18 mouse cellular contexts compared by ENCODE assay signal in genomic region chr11:119784672-119785341, GRCm38 (mm10).
DNase-seq lines count a peak whose midpoint lies in the region; ATAC-seq and TF ChIP-seq lines count a peak whose summit lies in the region.
"Had no signal": no experiment of that assay in that cellular context is flagged by ENCODE, and none has a peak within 500 bp of the region (broad histone marks: within the 10 kb centered on the region; RNA-seq: fewer than 3 reads in every experiment).

No protein-coding gene starts in this region.

- peaks cover 34% of the 10 kb centered on the region for H3K4me1 ChIP-seq in forebrain, embryonic 16.5 days (replicated peaks; ENCODE audit: control insufficient read depth, insufficient read depth, low read length)
- H3K4me1 ChIP-seq in forebrain, embryonic 11.5 days (replicated peaks; ENCODE audit: control insufficient read depth, insufficient read depth, low read length), result no peaks in the 10 kb centered on the region
- peaks cover 28% of the 10 kb centered on the region for H3K4me1 ChIP-seq in heart, postnatal 0 days (ENCODE audit: control insufficient read depth, insufficient read depth)
- peaks cover 26% of the 10 kb centered on the region for H3K4me1 ChIP-seq in midbrain, embryonic 14.5 days (ENCODE audit: control insufficient read depth, insufficient read depth, low read length)
- H3K4me1 ChIP-seq in midbrain, embryonic 11.5 days (ENCODE audit: control insufficient read depth, insufficient read depth, low read length), result no peaks in the 10 kb centered on the region
- peaks cover 16% of the 10 kb centered on the region; the same call in 1 of the 2 replicates for H3K4me1 ChIP-seq in hindbrain, postnatal 0 days (ENCODE audit: insufficient read depth, low read length)
- H3K4me1 ChIP-seq: liver, embryonic 13.5 days had no signal

- no peaks in the 10 kb centered on the region for H3K9me3 ChIP-seq in forebrain, embryonic 16.5 days (ENCODE audit: control insufficient read depth, low read length)
- no peaks in the 10 kb centered on the region for H3K9me3 ChIP-seq in forebrain, embryonic 11.5 days (ENCODE audit: control insufficient read depth, low read length)
- H3K9me3 ChIP-seq in heart, postnatal 0 days (replicated peaks; ENCODE audit: control insufficient read depth, low read length), result no peaks in the 10 kb centered on the region
- H3K9me3 ChIP-seq in midbrain, embryonic 14.5 days (ENCODE audit: control insufficient read depth, low read length), result no peaks in the 10 kb centered on the region
- no peaks in the 10 kb centered on the region for H3K9me3 ChIP-seq in midbrain, embryonic 11.5 days (ENCODE audit: control insufficient read depth, low read length)
- no peaks in the 10 kb centered on the region for H3K9me3 ChIP-seq in hindbrain, postnatal 0 days (ENCODE audit: low read length)
- H3K9me3 ChIP-seq: liver, embryonic 13.5 days had no signal

- WGBS in forebrain, embryonic 16.5 days, result 78% methylated on average over 12 of the region's 12 CpGs
- 91% methylated on average over 12 of the region's 12 CpGs for WGBS in forebrain, embryonic 11.5 days
- WGBS in heart, postnatal 0 days, result 44% methylated on average over 12 of the region's 12 CpGs
- 89% methylated on average over 12 of the region's 12 CpGs for WGBS in midbrain, embryonic 14.5 days
- 93% methylated on average over 12 of the region's 12 CpGs for WGBS in midbrain, embryonic 11.5 days
- 69% methylated on average over 12 of the region's 12 CpGs for WGBS in hindbrain, postnatal 0 days

- H3K4me2 ChIP-seq in forebrain, embryonic 16.5 days (ENCODE audit: low read length), result no peak overlapping the region
- no peak overlapping the region for H3K4me2 ChIP-seq in forebrain, embryonic 11.5 days (ENCODE audit: low read depth, low read length, severe bottlenecking)
- H3K4me2 ChIP-seq in heart, postnatal 0 days (ENCODE audit: low read depth, low read length), result peak overlapping the region; percentile 13; the same call in 1 of the 2 replicates
- no peak overlapping the region for H3K4me2 ChIP-seq in midbrain, embryonic 14.5 days (ENCODE audit: low read length)
- no peak overlapping the region for H3K4me2 ChIP-seq in midbrain, embryonic 11.5 days
- H3K4me2 ChIP-seq in hindbrain, postnatal 0 days (ENCODE audit: low read depth, low read length), result no peak overlapping the region
- H3K4me2 ChIP-seq: liver, embryonic 13.5 days had no signal

- H3K27ac ChIP-seq in forebrain, embryonic 16.5 days (ENCODE audit: low read length), result 0 out of 2 replicates have a peak overlapping the region, but pooled peaks have one; percentile 5
- H3K27ac ChIP-seq in forebrain, embryonic 11.5 days (ENCODE audit: low read depth, low read length), result no peak overlapping the region
- H3K27ac ChIP-seq in heart, postnatal 0 days (ENCODE audit: low read depth), result peak overlapping the region; percentile 78
- 0 out of 2 replicates have a peak overlapping the region, but pooled peaks have one; percentile 32 for H3K27ac ChIP-seq in midbrain, embryonic 14.5 days (replicated peaks; ENCODE audit: low read depth, low read length)
- no peak overlapping the region for H3K27ac ChIP-seq in midbrain, embryonic 11.5 days (ENCODE audit: low read depth, low read length)
- H3K27ac ChIP-seq in hindbrain, postnatal 0 days, result 0 out of 2 replicates have a peak overlapping the region, but pooled peaks have one; percentile 45
- H3K27ac ChIP-seq: liver, embryonic 13.5 days had no signal

- no peak overlapping the region for H3K4me3 ChIP-seq in forebrain, embryonic 16.5 days (replicated peaks; ENCODE audit: low read length)
- no peak overlapping the region for H3K4me3 ChIP-seq in forebrain, embryonic 11.5 days (ENCODE audit: low read depth, low read length)
- no peak overlapping the region for H3K4me3 ChIP-seq in heart, postnatal 0 days (ENCODE audit: low read depth, low read length)
- no peak overlapping the region for H3K4me3 ChIP-seq in midbrain, embryonic 14.5 days (replicated peaks; ENCODE audit: low read depth, low read length)
- H3K4me3 ChIP-seq in midbrain, embryonic 11.5 days (ENCODE audit: low read depth, low read length), result no peak overlapping the region
- no peak overlapping the region for H3K4me3 ChIP-seq in hindbrain, postnatal 0 days (ENCODE audit: low read length)
- H3K4me3 ChIP-seq: liver, embryonic 13.5 days had no signal

- no peaks in the 10 kb centered on the region for H3K27me3 ChIP-seq in forebrain, embryonic 16.5 days (replicated peaks; ENCODE audit: control insufficient read depth, insufficient read depth, low read length)
- H3K27me3 ChIP-seq in forebrain, embryonic 11.5 days (ENCODE audit: control insufficient read depth, insufficient read depth, low read length), result no peaks in the 10 kb centered on the region
- no peaks in the 10 kb centered on the region for H3K27me3 ChIP-seq in heart, postnatal 0 days (ENCODE audit: control insufficient read depth, insufficient read depth, low read length)
- no peaks in the 10 kb centered on the region for H3K27me3 ChIP-seq in midbrain, embryonic 14.5 days (ENCODE audit: control insufficient read depth, insufficient read depth, low read length)
- no peaks in the 10 kb centered on the region for H3K27me3 ChIP-seq in midbrain, embryonic 11.5 days (ENCODE audit: control insufficient read depth, insufficient read depth, low read length)
- no peaks in the 10 kb centered on the region for H3K27me3 ChIP-seq in hindbrain, postnatal 0 days (ENCODE audit: insufficient read depth, low read length)
- H3K27me3 ChIP-seq: liver, embryonic 13.5 days had no signal

- no peak for DNase-seq in forebrain, embryonic 11.5 days (ENCODE audit: low spot score)
- DNase-seq in heart, postnatal 0 days (ENCODE audit: low spot score), result peak; percentile 28
- no peak for DNase-seq in heart, postnatal 36 days
- no peak for DNase-seq in midbrain, embryonic 14.5 days
- no peak for DNase-seq in midbrain, embryonic 11.5 days (ENCODE audit: low spot score, missing footprints)
- peak; percentile 48 for DNase-seq in hindbrain, postnatal 0 days (ENCODE audit: low spot score)
- DNase-seq: adrenal gland, postnatal 25 days; cerebellum, adult 9-10 months; gastrocnemius, postnatal 14 days; kidney, adult 18-20 months; kidney, postnatal 4 days; liver, embryonic 13.5 days; lung, adult 2 months; lung, postnatal 36 days; thymus, postnatal 14 days had no signal

- no peak overlapping the region for H3K9ac ChIP-seq in forebrain, embryonic 16.5 days (replicated peaks; ENCODE audit: low read depth, low read length)
- no peak overlapping the region for H3K9ac ChIP-seq in forebrain, embryonic 11.5 days (ENCODE audit: low read length)
- no peak overlapping the region for H3K9ac ChIP-seq in heart, postnatal 0 days (replicated peaks; ENCODE audit: low read depth, low read length)
- no peak overlapping the region for H3K9ac ChIP-seq in midbrain, embryonic 14.5 days (replicated peaks; ENCODE audit: low read length)
- H3K9ac ChIP-seq in midbrain, embryonic 11.5 days (ENCODE audit: low read length), result no peak overlapping the region
- no peak overlapping the region for H3K9ac ChIP-seq in hindbrain, postnatal 0 days (replicated peaks; ENCODE audit: low read length)
- H3K9ac ChIP-seq: liver, embryonic 13.5 days had no signal

- no peak; the same call in 1 of the 2 replicates for ATAC-seq in forebrain, embryonic 16.5 days
- ATAC-seq in forebrain, embryonic 11.5 days (replicated peaks; ENCODE audit: low FRiP score), result no peak
- ATAC-seq in heart, postnatal 0 days (ENCODE audit: insufficient read depth, low read depth), result peak; percentile 73
- no peak for ATAC-seq in midbrain, embryonic 14.5 days (ENCODE audit: low FRiP score, low TSS enrichment)
- ATAC-seq in midbrain, embryonic 11.5 days (ENCODE audit: low FRiP score), result no peak
- peak; percentile 79 for ATAC-seq in hindbrain, postnatal 0 days
- ATAC-seq: CD4-positive, CD25-positive, alpha-beta regulatory T cell, adult 4 months; inflammation-experienced regulatory T-cells, adult 6 months had no signal

- no peak for TF ChIP-seq EP300 in heart, postnatal 0 days (IDR thresholded peaks at IDR 0.05; ENCODE audit: low read depth)

- intact Hi-C loops in heart, postnatal 36 days (cut with DNase I), result loop anchor here (5.0 kb wide), 1 partner anchor 283 kb away; no protein-coding TSS in a partner anchor

- TF ChIP-seq CTCF in heart, postnatal 0 days (IDR thresholded peaks at IDR 0.05; ENCODE audit: low read depth), result no peak
- no peak for TF ChIP-seq CTCF in hindbrain, postnatal 0 days (IDR thresholded peaks at IDR 0.05; ENCODE audit: low read depth)

- H3K36me3 ChIP-seq in forebrain, embryonic 16.5 days (ENCODE audit: control insufficient read depth, insufficient read depth), result no peaks in the 10 kb centered on the region
- H3K36me3 ChIP-seq in forebrain, embryonic 11.5 days (ENCODE audit: control insufficient read depth, insufficient read depth, low read length), result no peaks in the 10 kb centered on the region; the same call in 1 of the 2 replicates
- 0 out of 2 replicates have a peak, but pooled peaks cover 4% of the 10 kb centered on the region for H3K36me3 ChIP-seq in heart, postnatal 0 days (replicated peaks; ENCODE audit: control insufficient read depth, insufficient read depth, low read length)
- no peaks in the 10 kb centered on the region for H3K36me3 ChIP-seq in midbrain, embryonic 14.5 days (ENCODE audit: control insufficient read depth, insufficient read depth, low read length)
- H3K36me3 ChIP-seq in midbrain, embryonic 11.5 days (ENCODE audit: control insufficient read depth, insufficient read depth, low read length), result peaks cover 2% of the 10 kb centered on the region; the same call in 1 of the 2 replicates
- 0 out of 2 replicates have a peak, but pooled peaks cover 4% of the 10 kb centered on the region for H3K36me3 ChIP-seq in hindbrain, postnatal 0 days (ENCODE audit: insufficient read depth, low read length)

Comparison
In these comparisons a context has a peak if more than half of its experiments do, and no peak if none do; other contexts are left out.
1. H3K27ac ChIP-seq: peak in forebrain, embryonic 16.5 days (single experiment), heart, postnatal 0 days (single experiment), midbrain, embryonic 14.5 days (single experiment) and hindbrain, postnatal 0 days (single experiment); none in forebrain, embryonic 11.5 days (single experiment) and midbrain, embryonic 11.5 days (single experiment).
2. DNase-seq: peak in heart, postnatal 0 days (single experiment) and hindbrain, postnatal 0 days (single experiment); none in forebrain, embryonic 11.5 days (single experiment), heart, postnatal 36 days (0 of 2), midbrain, embryonic 14.5 days (single experiment) and midbrain, embryonic 11.5 days (single experiment).
3. ATAC-seq: peak in heart, postnatal 0 days (single experiment) and hindbrain, postnatal 0 days (single experiment); none in forebrain, embryonic 16.5 days (single experiment), forebrain, embryonic 11.5 days (single experiment), midbrain, embryonic 14.5 days (single experiment) and midbrain, embryonic 11.5 days (single experiment).